Mouse (Mus musculus): Measurements from ENCODE around the gene N4bp1. TPM values are rescaled to one million over a fixed set of nuclear protein-coding genes. Genes with fewer than 3 reads are reported as not detected.
A peak's percentile ranks its signal among the peaks of the same experiment; 100 is the strongest.

The N4bp1 gene
- polyA plus RNA-seq, 1 experiment from 2014 or later, result 10.0 TPM

- WGBS, result 72% methylated on average over 6 of the region's 6 CpGs
- ATAC-seq (replicated peaks; ENCODE audit: low FRiP score), result no peak
- Histone ChIP-seq H3K4me3 (replicated peaks) (no peak overlapping the region), H3K27ac (no peak overlapping the region), H3K27me3 (no peaks in the 10 kb centered on the region), H3K4me1 (0 out of 2 replicates have a peak, but pooled peaks cover 6% of the 10 kb centered on the region), H3K9ac (no peak overlapping the region), H3K4me2 (no peak overlapping the region), H3K9me3 (replicated peaks) (no peaks in the 10 kb centered on the region), H3K36me3 (no peaks in the 10 kb centered on the region)
These were observed 9.2 kb upstream of the N4bp1 start for GRCm38 (mm10) chr8:86894194-86894761.

DNA sequence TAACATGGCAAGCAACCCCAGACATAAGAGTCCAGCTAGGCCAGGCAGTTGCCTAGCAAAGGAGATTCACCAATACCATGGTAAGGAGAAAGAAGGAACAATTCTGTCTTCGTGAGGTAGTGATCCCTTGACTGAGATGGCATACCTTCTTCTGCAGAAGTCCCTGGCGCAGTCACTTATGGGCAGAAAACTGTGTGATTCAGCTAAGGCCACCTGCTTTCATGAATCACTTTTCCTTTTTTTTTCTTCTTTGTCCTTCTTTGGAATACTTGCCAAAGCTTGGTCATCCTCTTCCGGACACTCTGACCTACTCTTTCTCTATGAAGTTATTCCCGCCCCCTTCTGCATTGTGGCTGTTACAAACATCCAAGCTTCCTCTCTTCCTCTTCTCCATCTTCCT is 8.5 kb upstream of the N4bp1 start:
- Histone ChIP-seq H3K27me3 (no peaks in the 10 kb centered on the region), H3K4me3 (replicated peaks) (no peak overlapping the region)
- WGBS, result 84% methylated on average over 4 of the region's 4 CpGs

GRCm38 (mm10) chr8:86891533-86891932 is 6.5 kb upstream of the N4bp1 start:
- H3K36me3 ChIP-seq, result no peaks in the 10 kb centered on the region
- no peak overlapping the region for H3K4me3 ChIP-seq (replicated peaks)
- H3K27ac ChIP-seq, result no peak overlapping the region
- H3K27me3 ChIP-seq, result no peaks in the 10 kb centered on the region
- WGBS, result 83% methylated on average over 1 of the region's 1 CpGs
- 0 out of 2 replicates have a peak, but pooled peaks cover 8% of the 10 kb centered on the region for H3K4me1 ChIP-seq
- no peak overlapping the region for H3K4me2 ChIP-seq
- H3K9me3 ChIP-seq (replicated peaks), result no peaks in the 10 kb centered on the region
- ATAC-seq (replicated peaks; ENCODE audit: low FRiP score), result no peak
- no peak overlapping the region for H3K9ac ChIP-seq

More for the DNA sequence above, 8.5 kb upstream of the N4bp1 start:
- no peaks in the 10 kb centered on the region for H3K9me3 ChIP-seq (replicated peaks)
- H3K27ac ChIP-seq, result no peak overlapping the region
- H3K9ac ChIP-seq, result no peak overlapping the region
- no peak overlapping the region for H3K4me2 ChIP-seq
- no peaks in the 10 kb centered on the region for H3K36me3 ChIP-seq
- H3K4me1 ChIP-seq, result 0 out of 2 replicates have a peak, but pooled peaks cover 6% of the 10 kb centered on the region
- no peak for ATAC-seq (replicated peaks; ENCODE audit: low FRiP score)

DNA sequence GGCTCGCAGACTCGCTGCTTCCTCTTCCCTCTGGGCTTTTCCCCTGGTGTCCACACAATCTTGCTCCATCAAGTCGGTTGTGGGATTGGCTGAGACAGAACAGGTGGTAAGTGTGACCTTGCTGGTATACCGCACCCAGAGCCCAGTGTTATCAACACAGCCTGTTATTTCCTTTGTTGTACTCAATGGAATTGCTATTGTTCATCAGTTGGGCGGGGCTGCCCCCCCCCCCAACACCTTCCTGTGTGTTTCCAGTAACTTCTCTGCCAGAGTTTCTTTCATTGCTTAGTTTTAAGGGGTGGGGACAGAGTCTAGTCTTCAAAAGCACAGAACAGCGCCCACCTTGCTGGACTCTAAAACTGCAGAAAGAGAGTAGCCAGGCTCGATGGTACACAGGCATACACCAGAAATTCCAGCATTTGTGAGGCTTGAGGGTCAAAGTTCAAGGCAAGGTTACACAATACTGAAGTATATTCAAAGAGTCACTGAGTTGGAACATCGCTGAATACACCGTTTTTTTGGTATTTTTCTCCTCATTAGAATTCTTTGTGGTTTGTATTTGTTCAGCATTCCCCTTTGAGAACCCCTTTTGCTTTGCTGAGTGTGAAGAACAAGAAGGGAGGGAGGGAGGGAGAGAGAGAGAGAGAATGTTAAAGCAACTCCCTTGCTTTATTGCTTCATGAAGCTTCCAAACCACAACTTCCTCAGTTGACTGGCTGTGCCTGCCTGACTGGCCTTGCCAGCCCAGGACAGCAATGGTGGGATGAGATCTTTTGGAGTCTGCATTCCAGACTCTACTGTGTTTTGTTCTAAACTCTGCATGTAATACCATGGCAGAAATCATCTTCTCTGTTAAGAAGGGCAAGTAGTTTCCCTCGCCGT is 3.2 kb upstream of the N4bp1 start:
- Histone ChIP-seq H3K9me3 (replicated peaks) (no peaks in the 10 kb centered on the region), H3K4me3 (replicated peaks) (no peak overlapping the region), H3K4me2 (no peak overlapping the region), H3K9ac (no peak overlapping the region), H3K4me1 (peaks cover 16% of the 10 kb centered on the region), H3K27ac (no peak overlapping the region), H3K36me3 (no peaks in the 10 kb centered on the region), H3K27me3 (no peaks in the 10 kb centered on the region)
- ATAC-seq (replicated peaks; ENCODE audit: low FRiP score), result no peak
- 68% methylated on average over 11 of the region's 11 CpGs for WGBS

- no peak for ATAC-seq (replicated peaks; ENCODE audit: low FRiP score)
- peaks cover 36% of the 10 kb centered on the region for H3K4me1 ChIP-seq
- under 1% methylated on average over 16 of the region's 16 CpGs for WGBS
- no peaks in the 10 kb centered on the region for H3K9me3 ChIP-seq (replicated peaks)
- H3K36me3 ChIP-seq, result peaks cover 7% of the 10 kb centered on the region
- peak overlapping the region; percentile 87 for H3K9ac ChIP-seq
- H3K4me3 ChIP-seq (replicated peaks), result peak overlapping the region; percentile 69
- H3K27me3 ChIP-seq, result no peaks in the 10 kb centered on the region
- H3K4me2 ChIP-seq, result peak overlapping the region; percentile 83
- peak overlapping the region; percentile 87 for H3K27ac ChIP-seq
These were observed 991 bp downstream of the N4bp1 start for GRCm38 (mm10) chr8:86884067-86884466.

DNA sequence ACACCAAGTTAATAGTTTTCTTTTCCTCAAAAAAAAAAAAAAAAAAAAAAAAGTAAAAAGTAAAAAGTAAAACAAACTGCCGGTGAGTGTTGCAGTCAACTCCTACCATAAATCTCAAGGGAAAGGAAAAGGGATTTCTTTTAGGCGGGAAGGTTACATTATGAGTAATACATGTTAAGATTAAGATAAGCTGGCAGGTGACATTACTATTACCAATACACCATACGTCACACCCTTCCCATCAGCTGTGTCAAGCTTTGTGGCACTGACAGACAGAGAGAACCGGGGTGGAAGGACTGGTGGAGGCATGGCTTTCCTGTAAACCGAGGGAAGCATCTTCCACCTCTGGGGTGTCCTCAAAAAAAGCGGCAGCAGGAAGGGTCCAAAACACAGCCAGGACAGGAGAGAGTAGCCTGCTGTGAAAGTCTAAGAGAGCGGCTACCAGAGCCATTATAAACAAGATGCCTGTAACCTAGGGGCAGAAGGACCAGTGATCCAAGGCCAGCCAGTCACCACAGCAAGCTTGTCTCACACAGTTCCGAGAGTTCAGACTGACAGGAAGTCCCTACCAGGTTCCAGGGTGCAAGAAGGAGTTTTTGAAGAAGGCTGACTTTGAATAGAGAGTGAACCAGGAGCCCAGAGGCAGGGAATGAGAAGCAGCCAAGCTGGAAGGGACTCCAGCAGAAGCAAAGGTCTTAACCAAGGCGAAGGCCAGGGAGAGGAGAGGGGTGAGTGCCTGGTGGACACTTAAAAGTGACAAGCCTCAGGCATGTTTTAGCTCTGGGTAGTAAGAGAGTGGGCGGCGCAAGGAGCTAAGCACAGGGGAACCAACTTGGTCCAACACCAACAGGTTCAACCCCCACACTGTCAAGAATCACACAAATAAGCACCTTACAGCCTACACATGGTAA is 2.2 kb downstream of the N4bp1 start:
- Histone ChIP-seq H3K4me3 (replicated peaks) (peak overlapping the region; percentile 69), H3K9ac (peak overlapping the region; percentile 87; the same call in 1 of the 2 replicates), H3K4me2 (peak overlapping the region; percentile 83), H3K27ac (0 out of 2 replicates have a peak overlapping the region, but pooled peaks have one; percentile 45), H3K36me3 (peaks cover 7% of the 10 kb centered on the region), H3K4me1 (peaks cover 34% of the 10 kb centered on the region), H3K27me3 (no peaks in the 10 kb centered on the region), H3K9me3 (replicated peaks) (no peaks in the 10 kb centered on the region)
- 55% methylated on average over 11 of the region's 11 CpGs for WGBS
- ATAC-seq (replicated peaks; ENCODE audit: low FRiP score), result no peak

DNA sequence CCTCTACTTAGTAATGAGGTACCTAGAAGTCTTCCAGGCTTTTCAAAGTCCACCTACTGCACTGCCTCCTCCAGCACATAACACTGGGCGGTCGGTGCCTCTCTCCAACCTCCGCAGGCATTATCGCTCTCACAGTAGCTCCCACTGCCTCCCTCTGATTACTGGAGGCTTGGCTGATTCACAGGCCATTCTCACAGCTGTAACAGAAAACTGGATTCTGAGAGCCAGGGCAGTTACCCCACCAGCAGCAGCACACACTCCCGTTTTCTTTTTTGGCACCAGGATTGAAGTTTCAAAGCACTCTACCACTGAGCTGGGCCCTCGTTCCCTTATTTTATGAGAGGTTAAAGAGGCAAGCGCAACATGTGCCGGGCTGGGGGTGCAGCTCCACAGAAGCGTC is 3.1 kb downstream of the N4bp1 start:
- no peak overlapping the region for H3K4me3 ChIP-seq (replicated peaks)
- ATAC-seq (replicated peaks; ENCODE audit: low FRiP score), result no peak
- H3K4me1 ChIP-seq, result peaks cover 34% of the 10 kb centered on the region
- peak overlapping the region; percentile 27 for H3K4me2 ChIP-seq
- H3K9me3 ChIP-seq (replicated peaks), result no peaks in the 10 kb centered on the region
- H3K27ac ChIP-seq, result peak overlapping the region; percentile 48; the same call in 1 of the 2 replicates
- H3K27me3 ChIP-seq, result no peaks in the 10 kb centered on the region
- peaks cover 7% of the 10 kb centered on the region for H3K36me3 ChIP-seq
- 58% methylated on average over 9 of the region's 9 CpGs for WGBS
- H3K9ac ChIP-seq, result no peak overlapping the region

- H3K36me3 ChIP-seq, result peaks cover 7% of the 10 kb centered on the region
- no peak overlapping the region for H3K9ac ChIP-seq
- no peak overlapping the region for H3K4me2 ChIP-seq
- peaks cover 34% of the 10 kb centered on the region for H3K4me1 ChIP-seq
- no peak for ATAC-seq (replicated peaks; ENCODE audit: low FRiP score)
- no peaks in the 10 kb centered on the region for H3K9me3 ChIP-seq (replicated peaks)
- no peak overlapping the region for H3K4me3 ChIP-seq (replicated peaks)
- no peak overlapping the region for H3K27ac ChIP-seq
- 75% methylated on average over 11 of the region's 11 CpGs for WGBS
- no peaks in the 10 kb centered on the region for H3K27me3 ChIP-seq
These were observed 3.9 kb downstream of the N4bp1 start for GRCm38 (mm10) chr8:86881068-86881609.

- Histone ChIP-seq H3K9me3 (replicated peaks) (no peaks in the 10 kb centered on the region), H3K27ac (no peak overlapping the region), H3K4me3 (replicated peaks) (no peak overlapping the region), H3K4me2 (no peak overlapping the region), H3K9ac (no peak overlapping the region), H3K27me3 (no peaks in the 10 kb centered on the region), H3K36me3 (peaks cover 10% of the 10 kb centered on the region), H3K4me1 (peaks cover 30% of the 10 kb centered on the region)
- no peak for ATAC-seq (replicated peaks; ENCODE audit: low FRiP score)
- WGBS, result 88% methylated on average over 2 of the region's 2 CpGs
These were observed 8.2 kb downstream of the N4bp1 start for GRCm38 (mm10) chr8:86876831-86877230.

GRCm38 (mm10) chr8:86874055-86874454 is 11.0 kb downstream of the N4bp1 start:
- Histone ChIP-seq H3K9ac (no peak overlapping the region), H3K9me3 (replicated peaks) (no peaks in the 10 kb centered on the region), H3K4me1 (peaks cover 25% of the 10 kb centered on the region), H3K4me3 (replicated peaks) (no peak overlapping the region), H3K27ac (no peak overlapping the region), H3K27me3 (no peaks in the 10 kb centered on the region), H3K36me3 (0 out of 2 replicates have a peak, but pooled peaks cover 3% of the 10 kb centered on the region), H3K4me2 (no peak overlapping the region)
- no peak for ATAC-seq (replicated peaks; ENCODE audit: low FRiP score)
- WGBS, result 93% methylated on average over 2 of the region's 2 CpGs

DNA sequence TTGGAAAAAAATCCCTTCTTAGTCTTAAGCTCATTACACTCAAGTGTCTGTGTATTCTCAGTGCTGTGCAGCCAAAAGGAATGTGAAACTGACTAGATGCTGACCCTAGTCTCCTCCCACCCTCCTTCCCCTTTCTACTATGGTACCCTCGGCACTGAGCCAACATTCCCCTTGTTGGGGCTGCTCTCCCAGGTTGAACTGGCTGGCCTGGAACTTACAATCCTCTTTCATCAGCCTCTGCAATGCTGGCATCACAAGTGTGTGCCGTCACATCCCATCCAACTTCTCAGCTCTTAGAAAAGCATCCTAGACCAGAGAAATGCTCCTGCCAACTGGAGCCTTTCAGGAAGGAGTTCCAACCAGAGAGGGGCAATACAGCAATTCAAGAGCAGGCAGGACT is 11.9 kb downstream of the N4bp1 start:
- Histone ChIP-seq H3K9ac (no peak overlapping the region), H3K4me1 (peaks cover 25% of the 10 kb centered on the region), H3K9me3 (replicated peaks) (no peaks in the 10 kb centered on the region), H3K36me3 (0 out of 2 replicates have a peak, but pooled peaks cover 3% of the 10 kb centered on the region), H3K27me3 (no peaks in the 10 kb centered on the region), H3K4me2 (no peak overlapping the region), H3K4me3 (replicated peaks) (no peak overlapping the region), H3K27ac (peak overlapping the region; percentile 49; the same call in 1 of the 2 replicates)
- 60% methylated on average over 2 of the region's 2 CpGs for WGBS
- ATAC-seq (replicated peaks; ENCODE audit: low FRiP score), result no peak
